Mouse (Mus musculus): ENCODE results near the gene Cog5.

The Cog5 gene

DNA sequence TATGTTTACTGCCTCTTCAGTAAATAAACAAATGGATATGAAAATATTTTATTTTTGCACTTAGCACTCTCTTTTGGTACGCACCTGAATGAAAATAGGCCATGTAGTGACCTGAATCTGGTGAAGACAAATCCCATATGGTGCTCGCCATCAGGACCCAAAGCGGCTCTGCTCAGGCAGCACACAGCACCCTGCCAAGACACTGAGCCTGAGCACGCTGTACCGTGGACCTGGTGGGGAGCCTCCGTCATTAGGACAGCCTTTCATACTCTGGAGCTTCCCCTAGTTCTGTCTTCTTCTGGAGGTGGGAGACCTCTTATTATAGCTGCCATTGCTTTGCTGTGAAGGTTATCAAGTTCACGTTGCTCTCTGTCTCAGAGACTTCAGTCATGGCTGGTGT lies 238.1 kb downstream of the Cog5 start:
- DNase-seq (ENCODE audit: low spot score in 2 of 2), result no peak

DNA sequence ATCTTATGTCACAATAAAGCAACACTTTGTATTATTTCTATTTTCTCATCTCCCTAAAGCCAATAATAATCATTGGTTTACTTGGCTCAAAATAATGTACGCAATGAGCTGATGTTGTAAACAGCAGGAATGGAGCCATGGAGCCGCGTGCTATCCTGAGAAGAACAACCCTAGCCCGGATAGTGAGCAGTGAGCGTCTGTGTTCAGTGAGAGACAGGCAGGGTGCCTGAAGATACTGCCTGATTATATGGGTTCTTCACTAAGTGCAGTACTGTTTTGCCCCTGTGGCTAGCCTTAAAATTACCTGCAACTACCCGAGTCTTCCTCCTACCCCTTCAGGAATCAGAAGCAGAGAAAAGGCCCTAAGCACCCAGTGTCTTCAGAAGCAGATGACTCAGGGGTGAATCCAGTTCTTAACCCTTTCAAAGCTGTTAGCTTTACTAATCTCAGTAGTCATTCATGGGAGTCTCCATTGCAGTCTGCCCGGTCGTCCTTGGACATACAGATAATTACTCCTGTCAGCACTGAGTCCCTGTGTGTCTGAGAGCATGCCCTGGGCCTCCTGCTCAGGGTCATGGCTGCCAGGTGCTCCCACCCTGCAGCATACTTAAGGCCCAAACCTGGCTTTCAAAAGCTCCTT lies 240.5 kb downstream of the Cog5 start:
- DNase-seq (ENCODE audit: low spot score in 2 of 2), result no peak

DNA sequence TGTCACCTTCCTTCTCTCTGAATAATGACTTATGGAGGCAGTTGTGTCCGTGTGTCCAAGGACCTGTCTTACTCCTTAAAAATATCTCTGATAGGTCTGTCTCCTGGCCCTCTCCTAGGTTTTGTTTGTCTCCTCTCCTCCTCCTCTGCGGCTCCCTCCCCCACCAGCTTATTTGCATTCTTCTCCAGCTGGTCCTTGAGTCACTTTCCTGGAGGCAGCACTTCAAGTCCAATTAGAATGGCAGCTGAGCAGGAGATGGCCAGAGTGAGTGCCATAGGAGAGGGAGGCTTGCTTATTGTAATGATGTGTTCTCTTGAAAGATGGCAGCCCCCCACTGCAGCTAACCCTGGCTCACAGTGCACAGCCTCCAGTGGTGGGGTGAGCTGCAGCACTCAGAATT lies 241.2 kb downstream of the Cog5 start:
- DNase-seq (ENCODE audit: low spot score in 2 of 2), result no peak

GRCm38 (mm10) chr12:31896295-31896694 lies 241.6 kb downstream of the Cog5 start:
- no peak for DNase-seq (ENCODE audit: low spot score in 2 of 2)

- no peak for DNase-seq (ENCODE audit: low spot score in 2 of 2)
Measured at GRCm38 (mm10) chr12:31896986-31897385, 242.3 kb downstream of the Cog5 start.

DNA sequence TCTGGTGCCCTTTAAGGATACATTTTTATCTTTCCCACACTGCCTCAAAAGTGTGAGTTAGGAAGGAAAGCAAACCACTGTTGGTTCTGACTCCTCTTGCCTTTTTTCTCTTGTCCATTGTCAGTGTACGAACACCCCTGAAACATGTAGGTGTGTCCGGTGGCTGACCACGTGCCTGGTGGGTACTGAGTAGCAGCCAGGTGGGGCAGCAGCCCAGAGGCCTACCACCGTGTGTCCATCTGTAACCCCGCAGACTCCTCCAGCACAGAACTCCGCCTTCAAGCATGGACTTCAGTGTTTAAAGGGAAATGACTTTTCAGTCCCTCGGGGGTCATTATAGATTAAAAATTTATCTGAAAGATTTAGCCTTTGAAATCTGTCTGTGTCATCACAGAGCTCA lies 242.8 kb downstream of the Cog5 start:
- DNase-seq (ENCODE audit: low spot score in 2 of 2), result no peak

- no peak for DNase-seq (ENCODE audit: low spot score in 2 of 2)
Measured at GRCm38 (mm10) chr12:31900391-31900914, 245.8 kb downstream of the Cog5 start.

DNA sequence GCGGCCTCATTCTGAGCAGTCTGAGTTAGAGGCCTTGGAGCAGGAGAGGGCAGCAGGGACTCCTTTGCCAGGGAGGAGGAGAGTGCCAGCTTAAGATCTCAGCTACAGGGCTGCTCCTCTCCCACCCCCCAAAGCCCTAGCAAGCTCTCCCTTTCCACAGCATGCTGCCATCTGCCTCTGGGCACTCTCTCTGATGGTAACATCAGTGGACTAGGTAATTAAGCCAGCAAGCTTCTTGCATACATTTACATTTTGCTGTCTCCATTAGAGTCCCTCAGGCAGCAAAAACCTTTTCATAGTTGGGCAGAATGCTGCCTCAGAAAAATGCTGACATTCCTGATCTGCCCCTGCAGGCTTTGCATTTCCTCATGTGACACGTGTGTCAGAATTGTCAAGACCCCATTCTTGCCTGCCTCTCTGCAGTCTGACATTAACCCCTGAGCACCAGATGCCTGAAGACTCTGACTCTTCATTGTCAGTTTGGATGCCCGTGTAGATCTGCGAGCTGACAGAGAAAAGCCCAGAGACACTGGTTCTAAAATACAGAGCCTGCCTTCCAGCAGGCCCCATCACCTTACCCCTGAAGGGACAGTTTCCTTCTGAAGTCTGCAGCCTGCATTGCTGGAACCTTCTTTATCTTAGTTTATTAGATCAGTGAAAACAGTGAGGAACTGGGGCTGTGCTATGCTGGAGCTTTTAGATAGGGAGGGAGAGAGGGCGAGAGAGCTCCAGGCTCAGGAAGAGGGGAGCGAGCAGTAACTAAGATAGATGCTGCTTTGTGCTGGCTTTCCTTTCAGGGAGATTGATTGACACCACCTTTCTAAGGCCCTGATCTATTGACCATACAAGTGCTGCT lies 251.3 kb downstream of the Cog5 start:
- no peak for DNase-seq (ENCODE audit: low spot score in 2 of 2)

DNA sequence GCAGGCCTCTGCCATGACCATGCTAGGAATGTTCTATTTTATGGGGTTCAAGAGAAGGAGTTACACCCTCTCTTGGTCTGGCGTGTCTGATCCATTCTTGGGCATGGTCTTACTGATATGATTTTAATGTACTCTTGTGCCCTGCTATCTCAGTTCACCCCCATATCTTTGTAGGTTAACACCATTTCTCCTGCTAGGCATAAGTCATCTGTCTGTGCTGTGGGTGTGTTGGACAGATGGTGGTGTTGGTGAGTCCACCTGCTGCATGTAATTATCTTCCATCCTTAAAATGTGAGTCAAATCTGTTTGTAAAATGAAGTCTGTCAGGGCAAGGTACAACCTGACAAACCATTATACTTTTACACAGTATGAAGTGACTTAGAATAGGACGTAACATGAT lies 252.8 kb downstream of the Cog5 start:
- DNase-seq (ENCODE audit: low spot score in 2 of 2), result no peak

GRCm38 (mm10) chr12:31912966-31913551 lies 258.4 kb downstream of the Cog5 start:
- no peak for DNase-seq (ENCODE audit: low spot score in 2 of 2)

GRCm38 (mm10) chr12:31913614-31914013 lies 258.9 kb downstream of the Cog5 start:
- DNase-seq (ENCODE audit: low spot score in 2 of 2), result no peak

GRCm38 (mm10) chr12:31916691-31917090 lies 262.0 kb downstream of the Cog5 start:
- no peak for DNase-seq (ENCODE audit: low spot score in 2 of 2)

DNA sequence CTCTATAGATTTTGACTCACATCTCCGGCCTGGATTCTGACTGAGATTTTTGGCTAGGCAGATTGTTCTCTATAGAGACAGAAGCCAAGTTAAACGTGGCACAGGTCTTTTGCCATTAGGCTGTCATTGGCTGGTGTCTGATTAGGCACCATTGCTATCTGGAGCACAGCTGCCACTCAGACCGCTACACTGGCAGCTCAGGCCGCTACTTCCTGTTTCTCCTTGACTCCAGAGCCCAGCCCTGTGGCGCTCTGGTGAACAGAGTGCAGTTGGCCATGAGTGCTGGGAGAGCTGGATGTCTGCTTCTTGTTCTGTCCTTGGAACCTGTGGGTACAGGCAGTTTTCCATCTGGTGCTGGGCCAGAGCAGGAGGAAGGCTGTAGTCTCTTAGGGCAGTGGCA lies 262.6 kb downstream of the Cog5 start:
- no peak for DNase-seq (ENCODE audit: low spot score in 2 of 2)

DNA sequence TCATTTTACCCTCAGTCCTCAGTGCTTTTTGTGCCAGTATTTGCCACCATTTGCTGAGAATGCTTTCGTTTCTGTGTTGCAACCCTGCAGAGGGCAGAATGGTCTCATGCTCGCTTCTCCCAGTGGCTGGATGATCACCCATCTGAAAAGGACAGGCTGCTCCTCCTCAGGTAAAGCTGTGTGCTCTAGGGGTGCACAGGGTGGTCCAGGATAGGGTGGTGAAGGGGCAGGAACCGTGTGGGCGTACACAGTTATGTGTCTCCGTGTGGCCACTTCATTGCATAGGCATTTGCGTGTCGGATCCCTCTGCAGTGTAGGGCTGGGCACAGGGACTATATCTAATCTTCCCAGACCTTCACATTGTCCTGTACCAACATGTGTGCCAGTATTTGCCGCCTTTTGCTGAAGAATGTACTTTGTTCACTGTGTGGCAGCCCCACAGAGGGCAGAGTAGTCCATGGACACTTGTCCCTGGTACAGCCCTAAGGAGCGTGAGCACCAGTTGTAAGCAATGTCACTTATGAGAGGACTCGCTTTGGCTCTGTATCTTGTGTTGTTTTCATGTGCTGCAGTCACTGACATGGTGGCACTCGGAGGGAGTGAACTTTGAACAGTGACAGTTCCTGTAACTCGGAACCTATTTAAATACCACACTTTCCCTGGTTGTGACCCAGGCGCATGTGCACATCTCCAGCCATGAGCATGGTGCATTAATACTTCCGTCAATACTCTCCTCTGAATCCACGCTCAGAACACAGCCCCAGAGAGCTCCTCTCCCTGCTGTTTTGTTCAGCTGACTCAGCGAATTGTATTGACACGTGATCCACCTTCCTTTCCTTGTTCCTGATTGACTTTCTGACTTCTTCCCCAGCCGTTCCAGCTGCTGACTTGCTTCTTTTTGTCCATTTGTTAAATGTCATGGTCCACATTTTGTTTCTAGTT lies 266.1 kb downstream of the Cog5 start:
- DNase-seq (ENCODE audit: low spot score in 2 of 2), result no peak

DNA sequence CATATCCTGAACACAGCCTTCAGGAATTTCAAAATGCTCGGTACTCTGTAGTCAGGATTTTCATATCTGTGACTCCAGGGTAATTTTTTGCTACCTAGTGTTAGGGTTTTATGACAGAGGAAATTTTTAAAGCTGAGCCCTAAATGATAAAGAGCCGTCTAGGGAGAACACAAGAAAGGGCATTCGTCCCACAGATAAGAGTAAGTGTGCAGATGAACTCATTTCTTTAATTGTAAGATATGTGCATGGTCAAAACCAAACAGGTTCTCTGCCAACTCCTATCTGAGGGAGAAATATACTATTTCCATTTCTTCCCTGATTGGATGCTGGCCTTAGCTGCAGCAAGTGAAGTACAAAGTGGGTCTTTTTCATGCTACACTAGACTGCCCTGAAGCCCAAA lies 269.5 kb downstream of the Cog5 start:
- DNase-seq (ENCODE audit: low spot score in 2 of 2), result no peak

DNA sequence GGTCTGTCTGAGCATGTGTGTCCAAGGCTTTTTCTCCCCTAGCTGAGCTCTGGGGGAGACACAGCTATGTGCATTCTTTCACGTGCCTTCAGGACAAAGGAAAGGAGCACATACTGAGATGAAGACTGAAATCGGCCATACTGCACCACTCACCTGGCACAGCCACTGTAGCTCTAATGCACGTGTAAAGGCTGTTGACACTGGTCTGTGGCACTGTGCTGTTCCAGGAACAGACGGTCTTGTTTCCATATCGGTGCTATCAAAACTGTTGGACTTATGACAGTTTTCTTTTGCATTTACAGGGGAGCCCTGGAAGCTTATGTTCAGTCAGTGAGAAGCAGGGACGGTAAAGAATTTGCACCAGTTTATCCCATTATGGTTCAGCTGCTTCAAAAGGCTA lies 270.7 kb downstream of the Cog5 start:
- no peak for DNase-seq (ENCODE audit: low spot score in 2 of 2)

DNA sequence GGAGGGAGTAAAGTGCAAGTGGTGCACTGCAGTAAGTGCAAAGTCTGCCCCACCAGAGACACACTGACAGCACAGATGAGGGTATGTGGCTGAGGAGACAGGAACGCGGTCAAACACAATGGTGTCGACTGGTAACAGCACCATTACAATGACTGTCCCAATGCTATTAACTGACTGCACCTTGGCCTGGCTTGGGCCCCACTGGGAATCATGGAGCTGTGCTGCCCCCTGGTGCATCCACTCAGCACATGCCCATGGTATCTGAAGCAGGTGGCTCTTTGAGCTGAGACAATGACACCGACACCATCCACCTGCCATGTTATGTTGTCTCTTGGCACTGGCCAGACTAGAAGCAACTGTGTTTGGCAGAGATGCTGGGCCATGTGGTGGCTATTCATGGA lies 272.0 kb downstream of the Cog5 start:
- peak; percentile 60 to 83 for DNase-seq (ENCODE audit: low spot score in 2 of 2)

DNA sequence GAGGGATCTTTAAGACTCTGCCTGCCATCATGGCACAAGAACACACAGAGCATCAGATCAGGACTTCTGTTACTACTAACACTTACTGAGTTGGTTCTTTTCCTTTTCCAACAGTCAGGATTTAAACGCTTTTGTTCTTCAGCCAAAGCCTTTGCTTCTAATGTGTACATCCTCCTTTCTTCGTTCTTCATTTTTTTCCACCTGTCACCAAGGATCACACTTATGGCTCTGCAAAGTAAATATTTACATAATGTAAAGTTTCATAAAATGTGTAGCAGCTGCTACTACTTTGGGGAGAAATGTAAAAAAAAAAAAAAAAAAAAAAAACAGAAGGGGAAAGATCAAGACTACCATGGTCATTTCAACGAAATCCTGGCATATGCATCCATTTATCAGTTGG lies 273.8 kb downstream of the Cog5 start:
- no peak for DNase-seq (ENCODE audit: low spot score in 2 of 2)

GRCm38 (mm10) chr12:31931818-31932217 lies 277.1 kb downstream of the Cog5 start:
- no peak for DNase-seq (ENCODE audit: low spot score in 2 of 2)

- no peak for DNase-seq (ENCODE audit: low spot score in 2 of 2)
Measured at GRCm38 (mm10) chr12:31936657-31937300, 282.1 kb downstream of the Cog5 start.

DNA sequence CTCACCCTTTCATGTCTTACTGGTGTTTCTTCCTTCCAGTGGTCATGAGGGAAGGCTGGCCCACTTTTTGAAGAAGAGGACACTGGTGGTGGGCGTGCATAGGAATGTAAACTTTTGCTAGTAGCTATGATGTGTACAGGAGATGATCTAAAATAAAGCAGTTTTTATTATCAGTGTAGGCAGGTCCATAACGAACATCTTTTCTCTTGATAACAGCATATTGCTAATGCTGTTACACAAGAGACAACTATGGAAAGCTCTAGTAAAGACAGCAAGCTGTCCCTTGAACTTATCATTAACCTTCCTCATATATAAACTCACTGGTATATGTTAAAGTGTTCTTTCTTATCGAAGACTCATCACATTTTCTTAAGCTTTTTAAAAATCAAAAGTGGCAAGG lies 282.9 kb downstream of the Cog5 start:
- DNase-seq (ENCODE audit: low spot score in 2 of 2), result no peak

All from spleen, postnatal 4 days (tissue).